Mouse (Mus musculus) cortical plate, adult 2 months (tissue): ENCODE measurements around the gene Cyp2d34.

Source experiments
- CTCF ChIP-seq: fragments of 200-500 bp; IDR thresholded peaks from 2 replicates; pipeline ENCODE4 v1.5.1; 2011; ENCODE audit warnings: mild to moderate bottlenecking, control low read depth, low read length; ENCODE audit not compliant: insufficient read depth; ENCODE audit errors: extremely low read depth
- POLR2A ChIP-seq: fragments of 200-500 bp; IDR thresholded peaks from 2 replicates; pipeline ENCODE4 v1.6.1; 2011; ENCODE audit warnings: mild to moderate bottlenecking, low read length, control low read depth; ENCODE audit not compliant: insufficient read depth; ENCODE audit errors: extremely low read depth

DNA sequence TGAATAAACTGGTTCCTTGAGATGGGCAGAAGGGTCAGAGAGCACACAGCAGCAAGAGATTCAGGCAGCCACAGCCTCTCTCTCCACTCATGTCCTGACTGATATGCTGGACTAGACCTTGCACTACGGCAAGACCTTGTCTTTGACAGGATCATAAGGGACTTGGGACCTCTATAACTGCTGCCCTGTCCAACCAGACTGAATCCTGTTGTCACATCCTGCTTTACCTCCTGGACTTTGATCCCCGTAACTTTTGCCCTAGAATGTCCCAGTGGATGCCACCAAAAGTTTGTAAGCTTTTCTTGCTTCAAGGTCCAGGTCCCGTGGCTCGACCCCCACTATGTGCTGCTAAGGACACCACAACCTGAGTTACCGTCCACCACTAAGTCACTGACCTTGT is 20.6 kb upstream of the Cyp2d34 start:
- TF ChIP-seq CTCF: no peak
- no peak for TF ChIP-seq POLR2A
